In genomic region chr19:29383368-29383767, GRCm38 (mm10) we compare ENCODE assay signal across 31 mouse cellular contexts. TPM values are rescaled to one million over a fixed set of nuclear protein-coding genes. Genes with fewer than 3 reads are reported as not detected.
DNase-seq lines count a peak whose midpoint lies in the region; ATAC-seq and TF ChIP-seq lines count a peak whose summit lies in the region.
"Had no signal": no experiment of that assay in that cellular context is flagged by ENCODE, and none has a peak within 500 bp of the region (broad histone marks: within the 10 kb centered on the region; RNA-seq: fewer than 3 reads in every experiment).

No protein-coding gene starts in this region.

- TF ChIP-seq POLR2A in CH12.LX (IDR thresholded peaks at IDR 0.05; ENCODE audit: low read depth, low read length) = 0 out of 2 replicates have a peak, but pooled peaks have one; percentile 11

- DNase-seq in CH12.LX (ENCODE audit: extremely low read depth) = peak; percentile 77
- peak; percentile 19 for DNase-seq in NIH3T3 (ENCODE audit: low read depth)
- DNase-seq in cerebellum, adult 11-12 months = no peak
- DNase-seq in adrenal gland, postnatal 4 days (ENCODE audit: low spot score in 2 of 2) = no peak
- DNase-seq: adrenal gland, postnatal 10 days; adrenal gland, postnatal 36 days; B cell, adult 2 months; cerebellum, adult 18-20 months; cerebellum, adult 9-10 months; cerebellum, postnatal 14 days; forebrain, postnatal 0 days; gastrocnemius, adult 2 months; gastrocnemius, postnatal 14 days; heart, adult 18-20 months; heart, postnatal 10 days; heart, postnatal 36 days had no signal

- dilution Hi-C loops in CH12.LX (cut with MboI; ENCODE audit: extremely low pct_ligation_motif_present, extremely low pct_unique_long_range_greater_than_20kb, low sequenced_read_pairs) = no loop called here

- peak overlapping the region; percentile 91 for H3K9ac ChIP-seq in CH12.LX (ENCODE audit: insufficient read depth, low read depth)
- no peak overlapping the region for H3K9ac ChIP-seq in neural tube, embryonic 15.5 days (replicated peaks)
- H3K9ac ChIP-seq: embryonic facial prominence, embryonic 12.5 days; embryonic facial prominence, embryonic 15.5 days; forebrain, postnatal 0 days; heart, embryonic 12.5 days; heart, embryonic 15.5 days; hindbrain, embryonic 13.5 days; intestine, embryonic 15.5 days had no signal

- H3K9me3 ChIP-seq in CH12.LX (replicated peaks; ENCODE audit: low read length) = no peaks in the 10 kb centered on the region
- H3K9me3 ChIP-seq in neural tube, embryonic 15.5 days (replicated peaks) = no peaks in the 10 kb centered on the region
- H3K9me3 ChIP-seq: embryonic facial prominence, embryonic 12.5 days; embryonic facial prominence, embryonic 15.5 days; heart, embryonic 12.5 days; heart, embryonic 15.5 days; hindbrain, embryonic 10.5 days; hindbrain, embryonic 13.5 days; intestine, embryonic 15.5 days had no signal

- peaks cover 5% of the 10 kb centered on the region for H3K79me2 ChIP-seq in CH12.LX (replicated peaks; ENCODE audit: control insufficient read depth, extremely low read depth, insufficient read depth, poor library complexity, severe bottlenecking)

- peaks cover 62 to 81% of the 10 kb centered on the region in 2 experiments for H3K36me3 ChIP-seq in CH12.LX (replicated peaks in 1 of 2; ENCODE audit: control insufficient read depth in 1 of 2, insufficient read depth in 1 of 2, low read length in 1 of 2)
- H3K36me3 ChIP-seq in neural tube, embryonic 15.5 days = no peaks in the 10 kb centered on the region
- H3K36me3 ChIP-seq: embryonic facial prominence, embryonic 12.5 days; embryonic facial prominence, embryonic 15.5 days; heart, embryonic 12.5 days; heart, embryonic 15.5 days; hindbrain, embryonic 10.5 days; hindbrain, embryonic 13.5 days; intestine, embryonic 15.5 days had no signal

- peak overlapping the region; percentile 23 to 66 (median 58) for H3K4me3 ChIP-seq in CH12.LX (replicated peaks in 1 of 3; ENCODE audit: low read depth in 2 of 3, low read length in 2 of 3, poor library complexity in 1 of 3)
- H3K4me3 ChIP-seq in neural tube, embryonic 15.5 days (replicated peaks) = no peak overlapping the region
- H3K4me3 ChIP-seq: embryonic facial prominence, embryonic 12.5 days; embryonic facial prominence, embryonic 15.5 days; gastrocnemius, adult 2 months; heart, embryonic 12.5 days; heart, embryonic 15.5 days; hindbrain, embryonic 10.5 days; hindbrain, embryonic 13.5 days; intestine, embryonic 15.5 days had no signal

- WGBS in neural tube, embryonic 15.5 days = 94% methylated on average over 5 of the region's 5 CpGs

- H3K4me1 ChIP-seq in CH12.LX (ENCODE audit: control insufficient read depth in 1 of 2, insufficient read depth in 2 of 2) = peaks cover 30 to 78% of the 10 kb centered on the region in 2 experiments
- no peaks in the 10 kb centered on the region for H3K4me1 ChIP-seq in neural tube, embryonic 15.5 days
- H3K4me1 ChIP-seq: embryonic facial prominence, embryonic 12.5 days; embryonic facial prominence, embryonic 15.5 days; heart, embryonic 12.5 days; heart, embryonic 15.5 days; hindbrain, embryonic 10.5 days; hindbrain, embryonic 13.5 days; intestine, embryonic 15.5 days had no signal

- peak overlapping the region; percentile 61; the same call in 1 of the 2 replicates for H3K4me2 ChIP-seq in CH12.LX (ENCODE audit: insufficient read depth, low read depth, poor library complexity, severe bottlenecking)
- H3K4me2 ChIP-seq in neural tube, embryonic 15.5 days = no peak overlapping the region
- H3K4me2 ChIP-seq: embryonic facial prominence, embryonic 12.5 days; embryonic facial prominence, embryonic 15.5 days; heart, embryonic 12.5 days; heart, embryonic 15.5 days; hindbrain, embryonic 13.5 days; intestine, embryonic 15.5 days had no signal

- ATAC-seq in granulocyte monocyte progenitor cell, adult 5-6 weeks (replicated peaks; ENCODE audit: poor library complexity, severe bottlenecking) = peak; percentile 61
- no peak for ATAC-seq in neural tube, embryonic 15.5 days (ENCODE audit: low FRiP score)
- ATAC-seq: forebrain, embryonic 14.5 days; forebrain, postnatal 0 days; hindbrain, embryonic 16.5 days; intestine, embryonic 15.5 days; Patski had no signal

- H3K27me3 ChIP-seq in CH12.LX (replicated peaks) = no peaks in the 10 kb centered on the region
- no peaks in the 10 kb centered on the region for H3K27me3 ChIP-seq in neural tube, embryonic 15.5 days (replicated peaks)
- H3K27me3 ChIP-seq: embryonic facial prominence, embryonic 12.5 days; embryonic facial prominence, embryonic 15.5 days; heart, embryonic 12.5 days; heart, embryonic 15.5 days; hindbrain, embryonic 13.5 days; intestine, embryonic 15.5 days; Patski had no signal

- no peak for TF ChIP-seq RAD21 in CH12.LX (IDR thresholded peaks at IDR 0.05; ENCODE audit: low read depth, low read length)

- in situ Hi-C loops in CH12.LX (cut with MboI; ENCODE audit: low pct_ligation_motif_present, low pct_unique_long_range_greater_than_20kb, low sequenced_read_pairs) = no loop called here

- peak; percentile 66 for TF ChIP-seq EP300 in CH12.LX (IDR thresholded peaks at IDR 0.05; ENCODE audit: low read length)

- TF ChIP-seq CTCF in CH12.LX (conservative IDR thresholded peaks at IDR 0.05 in 1 of 2, IDR thresholded peaks at IDR 0.05 in 1 of 2; ENCODE audit: low read depth in 2 of 2, low read length in 2 of 2) = no peak

- peak overlapping the region; percentile 95 for H3K27ac ChIP-seq in CH12.LX (ENCODE audit: insufficient read depth, low read depth)
- no peak overlapping the region for H3K27ac ChIP-seq in neural tube, embryonic 15.5 days (replicated peaks)
- H3K27ac ChIP-seq: embryonic facial prominence, embryonic 12.5 days; embryonic facial prominence, embryonic 15.5 days; gastrocnemius, adult 2 months; heart, embryonic 15.5 days; hindbrain, embryonic 10.5 days; hindbrain, embryonic 13.5 days; intestine, embryonic 15.5 days had no signal

TF ChIP-seq in CH12.LX, 34 proteins besides CTCF, POLR2A, EP300 and RAD21 (continues in another document):
- TF ChIP-seq JUND (conservative IDR thresholded peaks at IDR 0.05; ENCODE audit: low read depth, low read length) = no peak
- no peak for TF ChIP-seq IRF4 (IDR thresholded peaks at IDR 0.05; ENCODE audit: low read depth, low read length)
- TF ChIP-seq MYC (IDR thresholded peaks at IDR 0.05; ENCODE audit: low read depth, low read length) = 0 out of 2 replicates have a peak, but pooled peaks have one; percentile 15
- TF ChIP-seq MEF2A (IDR thresholded peaks at IDR 0.05; ENCODE audit: borderline replicate concordance, low read depth, low read length) = peak; percentile 71; the same call in 1 of the 2 replicates
- peak; percentile 49 for TF ChIP-seq MAX (IDR thresholded peaks at IDR 0.05; ENCODE audit: low read length)
- 0 out of 2 replicates have a peak, but pooled peaks have one; percentile 47 for TF ChIP-seq MAZ (IDR thresholded peaks at IDR 0.05; ENCODE audit: low read depth, low read length)
- peak; percentile 51 for TF ChIP-seq SIN3A (IDR thresholded peaks at IDR 0.05; ENCODE audit: low read length)
- peak; percentile 33; the same call in 1 of the 2 replicates for TF ChIP-seq TCF12 (IDR thresholded peaks at IDR 0.05; ENCODE audit: low read depth, low read length)
- TF ChIP-seq ZKSCAN1 (IDR thresholded peaks at IDR 0.05; ENCODE audit: borderline replicate concordance, low read depth, low read length) = no peak
- TF ChIP-seq BHLHE40 (IDR thresholded peaks at IDR 0.05; ENCODE audit: low read depth, low read length) = peak; percentile 59

RNA-seq across cellular contexts. Expression of gene Cd274, which starts 16.1 kb away (rescaled TPM):
- 4.7 and 6.7 TPM in 2 replicates for total RNA-seq in CH12.LX (2012; rRNA removed)
- 7.4 and 8.6 TPM in 2 replicates for total RNA-seq in CH12.LX (2014; rRNA removed)
- 14.7 and 15.9 TPM in 2 replicates for polyA plus RNA-seq in CH12.LX (2012; ENCODE audit: insufficient read length, low read depth)
- 4.9 and 9.2 TPM in 2 replicates for total RNA-seq in granulocyte monocyte progenitor cell, adult 5-6 weeks (2014; fragmentation: Nextera tagmentation)
- total RNA-seq in granulocyte monocyte progenitor cell, adult 5-6 weeks (2017) = 5.3 TPM in 2 replicates
- polyA plus RNA-seq in neural tube, embryonic 15.5 days (2015; fragmentation: Nextera tagmentation; extraction: Ambion mirVana) = 0.81 and 4.5 TPM in 2 replicates
- total RNA-seq in adrenal gland, postnatal 4 days (2021) = 1 to 10 TPM; 1.4 to 1.9 TPM

RNA-seq across cellular contexts. Expression of gene Plgrkt, which starts 16.2 kb away (rescaled TPM):
- total RNA-seq in CH12.LX (2012; rRNA removed) = 27.7 and 31.3 TPM in 2 replicates
- total RNA-seq in CH12.LX (2014; rRNA removed) = 27.9 and 33.0 TPM in 2 replicates
- 38.3 and 40.6 TPM in 2 replicates for polyA plus RNA-seq in CH12.LX (2012; ENCODE audit: insufficient read length, low read depth)
- total RNA-seq in granulocyte monocyte progenitor cell, adult 5-6 weeks (2014; fragmentation: Nextera tagmentation) = 90.3 and 93.3 TPM in 2 replicates
- 49.2 and 53.6 TPM in 2 replicates for total RNA-seq in granulocyte monocyte progenitor cell, adult 5-6 weeks (2017)
- polyA plus RNA-seq in neural tube, embryonic 15.5 days (2015; fragmentation: Nextera tagmentation; extraction: Ambion mirVana) = 75.7 and 132 TPM in 2 replicates
- total RNA-seq in adrenal gland, postnatal 4 days (2021) = 10 to 100 TPM; 73.2 to 74.8 TPM

RNA-seq across cellular contexts. Expression of gene Pdcd1lg2, which starts 27.4 kb away (rescaled TPM):
- 1.6 and 1.7 TPM in 2 replicates for total RNA-seq in CH12.LX (2012; rRNA removed)
- 1.4 and 2.4 TPM in 2 replicates for total RNA-seq in CH12.LX (2014; rRNA removed)
- polyA plus RNA-seq in CH12.LX (2012; ENCODE audit: insufficient read length, low read depth) = 4.6 and 5.5 TPM in 2 replicates
- total RNA-seq in granulocyte monocyte progenitor cell, adult 5-6 weeks (2014; fragmentation: Nextera tagmentation) = not detected in 2 replicates
- not detected in 2 replicates for total RNA-seq in granulocyte monocyte progenitor cell, adult 5-6 weeks (2017)
- 0.09 and 0.56 TPM in 2 replicates for polyA plus RNA-seq in neural tube, embryonic 15.5 days (2015; fragmentation: Nextera tagmentation; extraction: Ambion mirVana)
- not detected for total RNA-seq in adrenal gland, postnatal 4 days (2021)
- total RNA-seq: adrenal gland, adult 18-20 months; adrenal gland, postnatal 10 days; adrenal gland, postnatal 36 days; gastrocnemius, adult 2 months; gastrocnemius, postnatal 14 days; gastrocnemius, postnatal 4 days; heart, postnatal 10 days; heart, postnatal 36 days had no signal
- polyA plus RNA-seq: embryonic facial prominence, embryonic 15.5 days; forebrain, embryonic 11.5 days; forebrain, embryonic 14.5 days; forebrain, postnatal 0 days; heart, embryonic 12.5 days; heart, embryonic 15.5 days; hindbrain, embryonic 10.5 days; hindbrain, embryonic 13.5 days; intestine, embryonic 15.5 days had no signal

RNA-seq across cellular contexts. Expression of gene Rln1, which starts 48.9 kb away (rescaled TPM):
- total RNA-seq in CH12.LX (2012; rRNA removed) = not detected in 2 replicates
- total RNA-seq in CH12.LX (2014; rRNA removed) = not detected in 2 replicates
- polyA plus RNA-seq in CH12.LX (2012; ENCODE audit: insufficient read length, low read depth) = not detected in 2 replicates
- total RNA-seq in granulocyte monocyte progenitor cell, adult 5-6 weeks (2014; fragmentation: Nextera tagmentation) = not detected in 2 replicates
- total RNA-seq in granulocyte monocyte progenitor cell, adult 5-6 weeks (2017) = not detected in 2 replicates
- 3.6 and 4.5 TPM in 2 replicates for polyA plus RNA-seq in neural tube, embryonic 15.5 days (2015; fragmentation: Nextera tagmentation; extraction: Ambion mirVana)
- not detected for total RNA-seq in adrenal gland, postnatal 4 days (2021)
- total RNA-seq: adrenal gland, adult 18-20 months; adrenal gland, postnatal 10 days; adrenal gland, postnatal 36 days; gastrocnemius, adult 2 months; gastrocnemius, postnatal 14 days; heart, adult 18-20 months; heart, postnatal 10 days; heart, postnatal 36 days had no signal
- polyA plus RNA-seq: Patski had no signal

RNA-seq across cellular contexts. Expression of gene Insl6, which starts 58.2 kb away (rescaled TPM):
- total RNA-seq in CH12.LX (2012; rRNA removed) = 8.0 and 11.2 TPM in 2 replicates
- total RNA-seq in CH12.LX (2014; rRNA removed) = 8.5 and 9.8 TPM in 2 replicates
- polyA plus RNA-seq in CH12.LX (2012; ENCODE audit: insufficient read length, low read depth) = 5.1 and 5.7 TPM in 2 replicates
- total RNA-seq in granulocyte monocyte progenitor cell, adult 5-6 weeks (2014; fragmentation: Nextera tagmentation) = 5.6 TPM in 1 of 2 replicates, not detected in the other
- 0.47 and 3.8 TPM in 2 replicates for total RNA-seq in granulocyte monocyte progenitor cell, adult 5-6 weeks (2017)
- 1.7 and 3.2 TPM in 2 replicates for polyA plus RNA-seq in neural tube, embryonic 15.5 days (2015; fragmentation: Nextera tagmentation; extraction: Ambion mirVana)
- 1 to 10 TPM in 1 of 2 experiments, under 1 TPM in 1; 0.45 to 1.7 TPM for total RNA-seq in adrenal gland, postnatal 4 days (2021)
- total RNA-seq: gastrocnemius, adult 2 months; heart, postnatal 36 days had no signal

Comparison
In these comparisons a context has a peak if more than half of its experiments do, and no peak if none do; other contexts are left out.
1. DNase-seq: peak in CH12.LX (single experiment) and NIH3T3 (single experiment); none in cerebellum, adult 11-12 months (single experiment) and adrenal gland, postnatal 4 days (0 of 2).